Mouse (Mus musculus) midbrain, postnatal 0 days (tissue): ENCODE data around the gene Ucn. TPM values are rescaled to one million over a fixed set of nuclear protein-coding genes. Genes with fewer than 3 reads are reported as not detected.

Source experiments
- ATAC-seq: fragments of 200-750 bp; cut with Nextera tagmentation; 2 replicates; pipeline ENCODE4 v1.8.0; 2017; ENCODE audit warnings: moderate number of reproducible peaks, mild to moderate bottlenecking, moderate TSS enrichment, moderate library complexity; ENCODE audit not compliant: low FRiP score
- DNase-seq: peaks from one replicate; pipeline ENCODE4 v3.0.0-alpha.2; 2015; ENCODE audit warnings: low spot score
- H3K27ac ChIP-seq: fragments of 300-500 bp; sonication (generic); 2 replicates; pipeline ENCODE4 v1.5.1; 2014; ENCODE audit warnings: low read depth, mild to moderate bottlenecking, low read length, mixed read lengths
- H3K27me3 ChIP-seq: fragments of 300-500 bp; sonication (generic); 2 replicates; pipeline ENCODE4 v1.6.1; 2014; ENCODE audit warnings: low read length, control low read depth, mixed read lengths; ENCODE audit not compliant: insufficient read depth
- H3K36me3 ChIP-seq: fragments of 300-500 bp; sonication (generic); 2 replicates; pipeline ENCODE4 v1.6.1; 2014; ENCODE audit warnings: low read length, control low read depth, mixed read lengths; ENCODE audit not compliant: insufficient read depth
- H3K4me1 ChIP-seq: fragments of 300-500 bp; sonication (generic); 2 replicates; pipeline ENCODE4 v1.6.1; 2014; ENCODE audit warnings: mild to moderate bottlenecking, control low read depth, antibody characterized with exemption, low read length, mixed read lengths; ENCODE audit not compliant: insufficient read depth
- H3K4me2 ChIP-seq: fragments of 300-500 bp; sonication (generic); 2 replicates; pipeline ENCODE4 v1.6.1; 2014; ENCODE audit warnings: low read depth, mild to moderate bottlenecking, low read length, mixed read lengths; ENCODE audit not compliant: poor library complexity, severe bottlenecking
- H3K4me3 ChIP-seq: fragments of 300-500 bp; sonication (generic); 2 replicates; pipeline ENCODE4 v1.5.1; 2014; ENCODE audit warnings: low read depth, mild to moderate bottlenecking, low read length, moderate library complexity
- H3K9ac ChIP-seq: fragments of 300-500 bp; sonication (generic); replicated peaks from 2 replicates; pipeline ENCODE4 v1.6.1; 2014; ENCODE audit warnings: mild to moderate bottlenecking, low read length, moderate library complexity, mixed read lengths; ENCODE audit not compliant: poor library complexity, severe bottlenecking
- H3K9me3 ChIP-seq: fragments of 300-500 bp; sonication (generic); 2 replicates; pipeline ENCODE4 v1.6.1; 2016; ENCODE audit warnings: low read length, control low read depth
- CTCF ChIP-seq: IDR thresholded peaks from 2 replicates; pipeline ENCODE4 v1.5.1; 2016; ENCODE audit warnings: antibody characterized with exemption, mild to moderate bottlenecking
- WGBS: fragments of 180-500 bp; shearing (Covaris S2); extraction: QIAGEN DNeasy Blood & Tissue Kit; methylation state at CpG from one replicate; pipeline ENCODE4 v1.1.7; 2014; 5-methylcytosine and 5-hydroxymethylcytosine counted together
- polyA plus RNA-seq: library from polyadenylated mRNA; unstranded; fragments of >200 nt; fragmentation: Nextera tagmentation; extraction: Ambion mirVana; gene quantifications from 2 replicates; pipeline ENCODE4 v1.2.1, GENCODE M21; 2015
- total RNA-seq: library from RNA; depleted of rRNA; stranded (reverse); fragments of >200 nt; gene quantifications from 2 replicates; pipeline ENCODE4 v1.2.3, GENCODE M21; 2014

The Ucn gene
- total and polyA plus RNA-seq, 2 experiments from 2014 or later = not detected

DNA sequence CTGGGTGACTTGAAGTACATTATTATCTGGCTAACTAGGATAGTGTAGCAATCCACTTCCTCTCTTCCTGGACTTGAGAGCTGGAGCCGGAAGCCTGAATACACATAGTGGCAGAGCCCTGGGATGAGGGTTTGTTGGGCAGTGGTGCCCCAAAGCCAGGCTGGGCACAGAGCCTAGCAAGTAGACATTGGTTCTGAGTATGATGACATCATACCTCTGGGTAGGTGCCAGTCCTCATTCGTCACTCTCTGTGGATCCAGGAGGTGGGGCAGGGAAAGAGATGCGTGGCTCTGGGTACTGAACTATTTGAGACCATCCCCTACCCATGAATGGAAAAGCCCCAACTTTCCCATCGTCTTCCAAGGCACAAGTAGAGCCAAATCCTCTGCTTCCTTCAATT is 11.2 kb upstream of the Ucn start:
- no peak for DNase-seq
- TF ChIP-seq CTCF = no peak
- Histone ChIP-seq H3K27me3 (no peaks in the 10 kb centered on the region), H3K4me1 (peaks cover 5% of the 10 kb centered on the region; the same call in 1 of the 2 replicates), H3K9me3 (no peaks in the 10 kb centered on the region), H3K9ac (no peak overlapping the region), H3K36me3 (0 out of 2 replicates have a peak, but pooled peaks cover 2% of the 10 kb centered on the region), H3K4me2 (no peak overlapping the region), H3K27ac (no peak overlapping the region), H3K4me3 (no peak overlapping the region)
- WGBS = 92% methylated on average over 4 of the region's 4 CpGs
- ATAC-seq = no peak

DNA sequence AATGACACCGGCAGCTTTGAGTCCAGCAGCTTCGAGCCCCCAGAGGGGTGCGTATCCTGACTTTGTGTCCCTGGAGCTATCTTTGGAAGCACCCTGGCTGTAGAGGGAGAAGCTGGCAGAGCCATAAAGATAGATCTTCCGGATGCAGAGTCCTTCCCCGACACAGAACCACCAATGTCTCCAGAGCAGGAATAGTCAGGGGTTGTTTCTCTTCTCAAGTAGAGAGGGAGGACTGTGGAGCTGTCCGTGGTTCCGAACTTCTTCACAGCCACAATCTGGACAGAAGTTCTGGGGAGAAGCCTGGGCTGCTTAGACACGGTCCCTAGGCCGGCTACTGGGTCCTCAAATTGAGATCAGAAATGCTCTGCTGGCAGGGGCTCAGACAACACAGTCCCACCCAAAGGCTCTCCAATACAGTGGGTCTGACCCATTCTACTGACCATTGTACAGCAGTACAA is 368 bp upstream of the Ucn start:
- TF ChIP-seq CTCF = no peak
- WGBS = 11% methylated on average over 9 of the region's 9 CpGs
- Histone ChIP-seq H3K9ac (no peak overlapping the region), H3K4me3 (peak overlapping the region; percentile 36; the same call in 1 of the 2 replicates), H3K4me1 (peaks cover 12% of the 10 kb centered on the region; the same call in 1 of the 2 replicates), H3K4me2 (no peak overlapping the region; the same call in 1 of the 2 replicates), H3K9me3 (no peaks in the 10 kb centered on the region), H3K36me3 (0 out of 2 replicates have a peak, but pooled peaks cover 2% of the 10 kb centered on the region), H3K27ac (no peak overlapping the region), H3K27me3 (peaks cover 44% of the 10 kb centered on the region)
- DNase-seq (no peak), ATAC-seq (no peak)

DNA sequence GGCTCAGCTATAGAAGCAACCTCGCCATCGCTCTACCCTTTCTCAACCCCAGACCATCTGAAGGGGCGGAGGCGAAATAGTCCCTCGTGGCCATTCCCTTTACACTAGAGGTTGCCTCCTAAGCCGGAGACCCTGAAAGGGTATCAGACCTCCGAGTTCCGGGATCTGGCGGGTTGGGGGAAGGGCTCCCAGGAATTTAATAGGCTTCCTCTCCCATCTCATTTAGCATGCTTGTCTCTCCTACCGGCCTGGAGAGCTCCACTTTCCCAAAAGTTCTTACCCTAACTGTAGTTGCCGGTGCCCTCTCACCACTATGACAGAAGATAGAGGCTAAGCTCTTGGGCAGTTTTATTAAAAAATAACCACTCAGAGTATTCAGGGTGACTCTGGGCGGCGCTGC is 971 bp downstream of the Ucn start:
- peaks cover 12% of the 10 kb centered on the region; the same call in 1 of the 2 replicates for H3K4me1 ChIP-seq
- under 1% methylated on average over 13 of the region's 13 CpGs for WGBS
- no peak for DNase-seq
- no peak for ATAC-seq
- H3K27me3 ChIP-seq = peaks cover 44% of the 10 kb centered on the region
- no peak overlapping the region for H3K9ac ChIP-seq
- H3K4me2 ChIP-seq = peak overlapping the region; percentile 64
- no peak overlapping the region for H3K27ac ChIP-seq
- H3K36me3 ChIP-seq = 0 out of 2 replicates have a peak, but pooled peaks cover 2% of the 10 kb centered on the region
- no peaks in the 10 kb centered on the region for H3K9me3 ChIP-seq
- TF ChIP-seq CTCF = no peak
- peak overlapping the region; percentile 36 for H3K4me3 ChIP-seq

DNA sequence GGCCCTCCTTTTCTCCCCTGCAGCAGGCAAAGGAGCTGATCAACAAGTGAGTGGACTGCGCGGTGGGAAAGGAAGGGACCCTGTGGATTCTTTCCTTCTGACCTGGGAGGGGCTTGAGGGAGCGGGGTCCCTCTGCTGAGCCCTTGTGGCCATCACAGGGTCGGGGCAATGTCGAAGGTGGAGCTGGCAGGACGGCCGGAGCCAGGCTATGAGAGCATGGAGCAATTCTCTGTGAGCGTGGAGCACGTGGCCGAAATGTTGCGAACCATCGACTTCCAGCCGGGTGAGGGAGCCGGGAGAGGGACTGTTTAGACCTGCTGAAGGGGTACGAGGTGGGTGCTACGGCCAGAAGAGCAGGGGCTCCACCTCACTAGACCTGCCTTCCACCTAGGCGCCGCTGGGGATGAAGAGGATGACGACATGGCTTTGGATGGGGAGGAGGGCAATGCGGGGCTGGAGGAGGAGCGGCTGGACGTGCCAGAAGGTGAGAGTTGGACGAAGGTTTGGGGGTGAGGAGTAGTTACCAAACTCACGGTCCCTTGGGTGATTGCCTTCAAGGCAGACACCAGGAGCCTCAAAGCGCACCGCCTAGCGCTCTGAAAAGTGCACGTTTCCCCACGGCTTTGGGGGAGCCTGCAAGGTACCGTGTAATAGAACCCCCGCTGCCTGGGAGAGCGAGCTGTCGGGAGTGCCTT is 1.8 kb downstream of the Ucn start:
- H3K4me2 ChIP-seq = peak overlapping the region; percentile 64
- H3K4me3 ChIP-seq = peak overlapping the region; percentile 36
- ATAC-seq = 0 out of 2 replicates have a peak, but pooled peaks have one; percentile 17
- peaks cover 44% of the 10 kb centered on the region for H3K27me3 ChIP-seq
- WGBS = under 1% methylated on average over 33 of the region's 33 CpGs
- H3K9ac ChIP-seq = no peak overlapping the region
- no peak for DNase-seq
- H3K36me3 ChIP-seq = 0 out of 2 replicates have a peak, but pooled peaks cover 2% of the 10 kb centered on the region
- no peak for TF ChIP-seq CTCF
- peaks cover 12% of the 10 kb centered on the region; the same call in 1 of the 2 replicates for H3K4me1 ChIP-seq
- no peaks in the 10 kb centered on the region for H3K9me3 ChIP-seq
- H3K27ac ChIP-seq = no peak overlapping the region

DNA sequence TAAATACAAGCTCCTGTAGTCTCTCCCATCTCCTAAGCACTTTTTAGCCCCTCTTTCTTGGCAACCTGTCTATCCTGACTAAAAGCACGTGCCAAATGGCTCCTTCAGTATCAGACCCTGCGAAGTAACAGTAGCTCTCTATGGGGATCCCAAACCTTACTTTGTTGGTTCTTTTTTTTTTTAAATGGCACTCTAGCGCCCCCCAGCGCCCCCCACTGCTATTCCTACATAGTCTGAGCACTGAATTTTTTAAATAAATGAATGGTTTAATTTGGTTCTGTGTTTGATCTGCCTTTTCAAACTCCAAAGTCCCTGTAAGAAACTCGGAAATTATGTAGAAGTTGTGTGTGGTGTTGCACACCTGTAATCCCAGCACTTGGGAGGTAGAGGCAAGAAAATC is 12.6 kb downstream of the Ucn start:
- Histone ChIP-seq H3K27me3 (no peaks in the 10 kb centered on the region), H3K9me3 (no peaks in the 10 kb centered on the region), H3K4me1 (no peaks in the 10 kb centered on the region), H3K36me3 (no peaks in the 10 kb centered on the region), H3K4me2 (no peak overlapping the region), H3K9ac (no peak overlapping the region), H3K27ac (no peak overlapping the region), H3K4me3 (no peak overlapping the region)
- WGBS = 42% methylated on average over 5 of the region's 5 CpGs
- DNase-seq (no peak), ATAC-seq (no peak)
- TF ChIP-seq CTCF = no peak

DNA sequence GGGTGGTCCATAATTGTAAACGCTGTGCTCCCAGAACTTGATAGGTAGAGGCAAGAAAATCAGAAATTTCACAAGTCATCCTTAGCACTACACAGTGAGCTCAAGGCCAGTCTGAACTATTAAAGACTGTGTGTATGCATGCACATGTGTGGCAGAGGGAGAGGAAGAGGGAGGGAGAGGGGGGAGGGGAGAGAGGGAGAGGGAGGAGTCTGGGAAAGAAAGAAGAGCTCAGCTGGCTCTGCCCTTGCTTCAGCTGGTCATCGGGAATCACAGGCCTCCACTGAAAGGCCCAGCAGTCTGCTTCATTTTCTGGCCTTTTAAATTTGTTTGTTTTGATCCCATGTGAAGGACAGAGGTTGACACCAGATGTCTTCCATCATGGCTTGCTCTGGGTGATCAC is 15.1 kb downstream of the Ucn start:
- Histone ChIP-seq H3K9me3 (no peaks in the 10 kb centered on the region), H3K27me3 (no peaks in the 10 kb centered on the region), H3K4me1 (no peaks in the 10 kb centered on the region), H3K4me3 (no peak overlapping the region), H3K4me2 (no peak overlapping the region), H3K36me3 (no peaks in the 10 kb centered on the region), H3K9ac (no peak overlapping the region), H3K27ac (no peak overlapping the region)
- no peak for TF ChIP-seq CTCF
- no peak for DNase-seq
- ATAC-seq = no peak
- 30% methylated on average over 2 of the region's 2 CpGs for WGBS
